Mouse (Mus musculus) C2C12 (cell line): Measurements from ENCODE around the gene Gm4869. TPM values are rescaled to one million over a fixed set of nuclear protein-coding genes. Genes with fewer than 3 reads are reported as not detected.

Experiments
- H3K27me3 ChIP-seq: one replicate; pipeline ENCODE4 v1.6.1; 2011; ENCODE audit not compliant: control insufficient read depth, insufficient read depth, insufficient read length
- H3K36me3 ChIP-seq: one replicate; pipeline ENCODE4 v1.6.1; 2011; ENCODE audit not compliant: control insufficient read depth, insufficient read depth
- H3K4me3 ChIP-seq: one replicate; pipeline ENCODE4 v1.5.1; 2011; ENCODE audit warnings: mild to moderate bottlenecking, control low read depth; ENCODE audit not compliant: poor library complexity, insufficient read depth, severe bottlenecking
- H3K79me2 ChIP-seq: one replicate; pipeline ENCODE4 v1.6.1; 2011; ENCODE audit not compliant: control insufficient read depth, insufficient read depth
- H3K79me3 ChIP-seq: one replicate; pipeline ENCODE4 v1.6.1; 2011; ENCODE audit warnings: low read depth, control low read depth
- H3ac ChIP-seq: one replicate; pipeline ENCODE3; 2011; ENCODE audit warnings: low read depth; ENCODE audit not compliant: control insufficient read depth, insufficient read length
- CEBPB ChIP-seq: IDR thresholded peaks from one replicate; pipeline ENCODE4 v1.6.1; 2011; ENCODE audit warnings: low read depth, mild to moderate bottlenecking, control low read depth, moderate library complexity
- CTCF ChIP-seq: IDR thresholded peaks from one replicate; pipeline ENCODE4 v1.5.1; 2011; ENCODE audit not compliant: control insufficient read depth, insufficient read depth, insufficient read length
- FOSL1 ChIP-seq: IDR thresholded peaks from one replicate; pipeline ENCODE4 v1.8.0; 2011; ENCODE audit warnings: mild to moderate bottlenecking, low read length; ENCODE audit not compliant: poor library complexity, insufficient read depth, severe bottlenecking
- MAX ChIP-seq: IDR thresholded peaks from one replicate; pipeline ENCODE4 v1.6.1; 2011; ENCODE audit warnings: mild to moderate bottlenecking, control low read depth
- MYOD1 ChIP-seq: IDR thresholded peaks from one replicate; pipeline ENCODE4 v1.6.1; 2011; ENCODE audit warnings: low read depth; ENCODE audit not compliant: control insufficient read depth, insufficient read length
- MYOG ChIP-seq: IDR thresholded peaks from one replicate; pipeline ENCODE4 v1.6.1; 2011; ENCODE audit not compliant: control insufficient read depth, insufficient read length; ENCODE audit errors: extremely low read depth
- USF1 ChIP-seq: IDR thresholded peaks from one replicate; pipeline ENCODE4 v1.6.1; 2011; ENCODE audit warnings: low read depth, mild to moderate bottlenecking, control low read depth, moderate library complexity
- polyA plus RNA-seq: library from polyadenylated mRNA; unstranded; fragments of >200 nt; fragmentation: generic; extraction: Trizol; gene quantifications from one replicate; pipeline ENCODE4 v1.2.1, GENCODE M21; 2012; ENCODE audit warnings: missing spikeins

The Gm4869 gene
- polyA plus RNA-seq, 1 experiment, result 0.01 TPM

GRCm38 (mm10) chr5:140411339-140411738 is 34.1 kb upstream of the Gm4869 start:
- Histone ChIP-seq H3K79me3 (no peaks in the 10 kb centered on the region), H3K27me3 (peaks cover 6% of the 10 kb centered on the region), H3ac (no peak overlapping the region), H3K36me3 (no peaks in the 10 kb centered on the region), H3K4me3 (no peak overlapping the region), H3K79me2 (no peaks in the 10 kb centered on the region)
- TF ChIP-seq CTCF (peak; percentile 41), MYOD1 (no peak)

- no peak overlapping the region for H3K4me3 ChIP-seq
- peaks cover 4% of the 10 kb centered on the region for H3K79me3 ChIP-seq
- H3K79me2 ChIP-seq, result peaks cover 6% of the 10 kb centered on the region
- no peak for TF ChIP-seq USF1
- TF ChIP-seq CTCF, result no peak
- TF ChIP-seq FOSL1, result no peak
- no peak for TF ChIP-seq CEBPB
- TF ChIP-seq MYOD1, result no peak
- TF ChIP-seq MAX, result no peak
- no peak for TF ChIP-seq MYOG
- no peaks in the 10 kb centered on the region for H3K36me3 ChIP-seq
- no peak overlapping the region for H3ac ChIP-seq
- no peaks in the 10 kb centered on the region for H3K27me3 ChIP-seq
Observed at GRCm38 (mm10) chr5:140414647-140415046, 30.8 kb upstream of the Gm4869 start.

- Histone ChIP-seq H3K27me3 (no peaks in the 10 kb centered on the region), H3K36me3 (peaks cover 20% of the 10 kb centered on the region), H3K79me3 (peaks cover 39% of the 10 kb centered on the region), H3ac (peak overlapping the region; percentile 96), H3K79me2 (peaks cover 41% of the 10 kb centered on the region), H3K4me3 (peak overlapping the region; percentile 60)
- TF ChIP-seq FOSL1 (no peak), MYOG (no peak), MYOD1 (no peak), MAX (no peak)
Observed at GRCm38 (mm10) chr5:140418106-140418488, 27.3 kb upstream of the Gm4869 start.

GRCm38 (mm10) chr5:140418489-140419441 is 26.7 kb upstream of the Gm4869 start, which contains the start of gene Eif3b:
Gene Eif3b (plus strand): TSS chr5:140419328.
- Histone ChIP-seq H3K79me3 (peaks cover 45% of the 10 kb centered on the region), H3K4me3 (peak within 1 kb of the TSS; percentile 87), H3K36me3 (peaks cover 27% of the 10 kb centered on the region), H3K27me3 (no peaks in the 10 kb centered on the region), H3K79me2 (peaks cover 47% of the 10 kb centered on the region), H3ac (peak within 1 kb of the TSS; percentile 96)
- no peak for TF ChIP-seq MYOG
- no peak for TF ChIP-seq FOSL1
- TF ChIP-seq CTCF, result no peak
- peak; percentile 93 for TF ChIP-seq USF1
- no peak for TF ChIP-seq CEBPB
- TF ChIP-seq MAX, result peak; percentile 98
- TF ChIP-seq MYOD1, result no peak

- TF ChIP-seq FOSL1 (no peak), USF1 (no peak), MYOD1 (no peak), CTCF (no peak), MYOG (no peak), CEBPB (no peak), MAX (no peak)
- Histone ChIP-seq H3K36me3 (peaks cover 29% of the 10 kb centered on the region), H3K79me2 (peaks cover 55% of the 10 kb centered on the region), H3K27me3 (no peaks in the 10 kb centered on the region), H3ac (peak overlapping the region; percentile 96), H3K4me3 (peak overlapping the region; percentile 87), H3K79me3 (peaks cover 53% of the 10 kb centered on the region)
Observed at GRCm38 (mm10) chr5:140419442-140420080, 25.9 kb upstream of the Gm4869 start.

GRCm38 (mm10) chr5:140420616-140421015 is 24.8 kb upstream of the Gm4869 start:
- Histone ChIP-seq H3K36me3 (peaks cover 39% of the 10 kb centered on the region), H3K4me3 (peak overlapping the region; percentile 87), H3K79me2 (peaks cover 66% of the 10 kb centered on the region), H3K27me3 (no peaks in the 10 kb centered on the region), H3K79me3 (peaks cover 63% of the 10 kb centered on the region), H3ac (peak overlapping the region; percentile 26)
- no peak for TF ChIP-seq USF1
- TF ChIP-seq CEBPB, result no peak
- no peak for TF ChIP-seq MYOG
- no peak for TF ChIP-seq MAX
- no peak for TF ChIP-seq CTCF
- no peak for TF ChIP-seq FOSL1
- no peak for TF ChIP-seq MYOD1
